Mouse (Mus musculus) left cerebral cortex, adult 11 months (tissue): Measurements from ENCODE around the gene Tle4.

Experiments
- DNase-seq: peaks from one replicate; pipeline ENCODE4 v3.0.0; 2022; ENCODE audit warnings: low spot score

The Tle4 gene

GRCm38 (mm10) chr19:14463281-14464079, 134.4 kb downstream of the Tle4 start:
- no peak for DNase-seq

GRCm38 (mm10) chr19:14453486-14453885, 144.4 kb downstream of the Tle4 start:
- DNase-seq: no peak

- DNase-seq: no peak
Measured at GRCm38 (mm10) chr19:14451329-14451728, 146.5 kb downstream of the Tle4 start.

DNA sequence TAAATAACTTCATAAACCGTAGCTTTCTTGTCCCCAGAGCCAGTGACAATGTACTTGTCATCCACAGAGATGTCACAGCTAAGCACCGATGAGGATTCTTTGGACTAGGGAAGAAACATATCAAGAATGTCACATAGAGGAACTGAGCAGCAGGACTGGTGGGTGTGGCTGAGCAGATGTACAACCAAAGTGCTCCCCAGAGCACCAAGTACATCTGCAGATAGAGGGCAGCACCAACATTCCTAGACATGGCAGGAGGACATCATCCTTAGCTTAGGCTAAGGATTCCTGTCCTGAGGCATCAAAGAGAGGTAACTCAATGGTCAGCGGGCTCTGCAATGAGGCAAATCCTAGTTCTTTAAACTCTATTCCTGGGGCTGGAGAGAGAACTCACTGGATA, 148.1 kb downstream of the Tle4 start:
- DNase-seq: no peak

GRCm38 (mm10) chr19:14448586-14448985, 149.3 kb downstream of the Tle4 start:
- no peak for DNase-seq

GRCm38 (mm10) chr19:14447474-14447873, 150.4 kb downstream of the Tle4 start:
- no peak for DNase-seq

GRCm38 (mm10) chr19:14441861-14442260, 156.0 kb downstream of the Tle4 start:
- no peak for DNase-seq

DNA sequence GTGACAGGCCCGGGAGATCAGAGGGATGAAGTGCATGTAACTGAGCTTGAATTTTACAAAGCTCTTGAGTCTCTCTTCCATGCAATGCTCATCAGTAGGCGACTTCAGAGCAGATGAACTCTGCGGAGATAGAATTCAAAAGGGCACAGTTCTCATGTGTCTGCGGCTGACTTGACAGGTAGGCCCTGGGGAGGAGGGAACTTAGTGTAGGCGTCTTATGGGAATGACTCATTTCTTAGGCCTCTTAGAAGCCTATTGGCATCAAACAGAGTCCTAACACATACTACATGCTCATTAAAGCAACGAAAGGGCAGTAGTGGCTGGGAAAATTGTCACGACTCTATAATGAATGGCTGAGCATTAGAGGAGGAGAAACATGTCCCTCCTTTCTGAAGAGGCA, 160.6 kb downstream of the Tle4 start:
- DNase-seq: no peak

GRCm38 (mm10) chr19:14436567-14436966, 161.3 kb downstream of the Tle4 start:
- no peak for DNase-seq

DNA sequence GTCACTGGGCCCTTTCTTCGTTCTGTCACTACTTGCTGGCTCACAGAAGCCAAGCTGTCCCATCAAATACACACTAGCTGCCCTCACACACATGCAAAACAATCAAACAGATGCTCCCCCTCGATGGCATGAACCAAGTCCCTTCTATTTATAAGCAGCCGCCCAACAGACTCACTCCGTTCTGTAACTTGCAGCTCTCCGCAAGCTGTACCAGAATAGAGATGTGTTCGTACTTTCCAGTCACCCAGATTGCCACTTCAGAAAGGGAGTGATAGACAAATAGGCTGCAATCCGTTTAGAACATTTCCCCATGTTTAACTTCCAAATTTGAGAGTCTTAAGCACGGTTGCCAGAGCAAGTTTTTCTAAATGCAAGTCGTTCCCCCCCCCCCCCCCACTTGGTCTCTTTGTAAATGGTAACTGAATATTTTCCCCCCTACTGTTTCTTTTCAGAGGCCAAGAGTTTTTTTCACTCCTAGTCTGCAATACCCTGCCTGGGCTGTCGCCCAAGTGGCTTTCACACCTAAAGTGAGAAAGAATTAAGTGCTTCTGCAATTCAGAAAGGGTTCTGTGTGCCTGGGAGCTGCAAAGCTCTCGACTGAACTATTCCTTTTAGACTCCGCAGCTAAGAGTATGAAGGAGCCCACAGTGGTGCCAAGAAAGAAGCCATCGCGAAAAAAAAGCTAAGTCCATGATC, 162.0 kb downstream of the Tle4 start:
- DNase-seq: peak; percentile 48

DNA sequence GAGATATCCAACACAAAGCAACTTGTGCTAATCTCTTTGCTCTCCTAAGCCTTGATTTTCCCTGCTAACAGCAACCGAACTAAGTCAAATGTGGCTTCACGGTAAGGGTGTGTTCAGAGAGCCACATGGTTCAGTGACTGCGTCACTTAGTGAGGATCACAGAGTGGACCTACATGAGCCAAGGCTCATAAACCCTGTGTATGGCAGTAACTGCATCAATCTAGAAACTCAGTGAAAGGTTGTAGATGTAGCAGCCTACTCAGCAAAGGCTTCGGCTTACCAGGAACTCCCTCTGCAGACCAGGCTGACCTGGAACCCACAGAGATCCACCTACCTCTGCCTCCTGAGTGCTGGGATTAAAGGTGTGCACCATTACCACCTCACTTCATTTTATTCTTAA, 164.0 kb downstream of the Tle4 start:
- no peak for DNase-seq

GRCm38 (mm10) chr19:14432436-14432835, 165.4 kb downstream of the Tle4 start:
- DNase-seq: no peak

- no peak for DNase-seq
Measured at GRCm38 (mm10) chr19:14426920-14427319, 170.9 kb downstream of the Tle4 start.

DNA sequence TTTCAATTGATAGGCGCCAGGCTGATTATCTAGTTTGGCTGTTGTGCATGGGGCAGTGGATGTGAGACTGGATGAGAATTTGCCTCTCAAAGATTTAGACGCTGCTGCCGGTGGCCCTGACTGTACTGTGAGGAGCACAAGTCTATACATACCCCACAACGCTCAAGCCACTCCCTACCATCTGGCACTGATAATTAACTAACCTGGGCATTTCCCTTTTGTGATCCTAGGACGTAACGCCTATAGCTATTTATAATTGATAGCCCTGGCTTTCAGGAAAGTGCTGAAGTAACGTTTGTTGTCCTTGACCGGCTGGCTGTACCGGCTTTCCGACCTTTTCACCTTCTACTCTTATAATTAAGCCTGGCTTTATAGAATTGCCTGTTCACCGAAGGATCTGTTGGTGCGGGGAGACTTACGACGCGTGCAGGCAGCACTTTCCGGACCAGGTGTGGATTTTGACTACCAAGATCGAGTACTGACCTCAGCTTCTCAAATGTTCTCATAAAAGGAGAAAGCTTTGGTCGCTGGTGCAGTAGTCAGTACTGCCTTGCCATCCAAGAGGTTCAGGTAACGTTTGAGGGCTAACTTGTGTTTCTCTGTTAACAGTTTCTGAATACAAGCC, 171.5 kb downstream of the Tle4 start:
- DNase-seq: no peak

GRCm38 (mm10) chr19:14425122-14425521, 172.7 kb downstream of the Tle4 start:
- no peak for DNase-seq

- DNase-seq: no peak
Measured at GRCm38 (mm10) chr19:14424016-14424964, 173.6 kb downstream of the Tle4 start.

DNA sequence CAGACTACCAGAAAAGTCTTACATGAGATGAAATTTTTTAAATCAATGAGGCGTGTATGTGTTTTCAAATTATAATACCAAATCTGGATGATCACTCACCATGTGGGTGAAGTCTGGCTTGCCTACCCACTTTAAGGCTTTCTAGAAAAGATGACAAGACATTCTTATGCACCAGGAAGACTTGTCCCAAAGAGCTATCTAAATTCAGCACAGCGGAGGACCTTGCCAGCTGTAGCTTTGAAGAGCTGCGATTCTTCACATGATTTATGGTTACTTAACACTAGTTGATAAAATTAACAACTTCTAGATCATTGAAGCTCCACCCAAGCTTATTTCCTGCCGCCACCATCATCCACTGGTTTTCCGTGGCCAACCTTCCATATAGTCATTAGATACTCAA, 176.2 kb downstream of the Tle4 start:
- DNase-seq: peak; percentile 17

DNA sequence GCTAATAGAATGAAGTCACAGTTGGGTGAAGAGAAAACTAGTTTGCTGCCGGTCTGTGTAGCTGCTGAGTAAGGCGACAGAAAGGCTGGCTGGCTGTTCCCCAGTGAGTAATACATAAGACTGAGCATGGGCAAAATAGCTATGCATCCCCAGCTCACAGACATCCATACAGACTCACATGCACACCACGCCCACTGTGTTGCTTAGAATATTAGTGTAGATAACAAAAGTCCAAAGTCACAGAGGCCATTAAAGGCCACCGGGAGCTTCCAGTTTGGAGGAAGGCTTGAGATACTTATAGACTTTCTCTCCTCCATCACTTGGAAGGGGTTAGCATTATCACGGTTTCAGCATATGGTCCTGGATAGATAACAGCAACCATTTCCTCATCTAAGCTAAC, 178.0 kb downstream of the Tle4 start:
- DNase-seq: no peak

GRCm38 (mm10) chr19:14416845-14417244, 181.0 kb downstream of the Tle4 start:
- DNase-seq: no peak

- no peak for DNase-seq
Measured at GRCm38 (mm10) chr19:14415996-14416395, 181.9 kb downstream of the Tle4 start.

DNA sequence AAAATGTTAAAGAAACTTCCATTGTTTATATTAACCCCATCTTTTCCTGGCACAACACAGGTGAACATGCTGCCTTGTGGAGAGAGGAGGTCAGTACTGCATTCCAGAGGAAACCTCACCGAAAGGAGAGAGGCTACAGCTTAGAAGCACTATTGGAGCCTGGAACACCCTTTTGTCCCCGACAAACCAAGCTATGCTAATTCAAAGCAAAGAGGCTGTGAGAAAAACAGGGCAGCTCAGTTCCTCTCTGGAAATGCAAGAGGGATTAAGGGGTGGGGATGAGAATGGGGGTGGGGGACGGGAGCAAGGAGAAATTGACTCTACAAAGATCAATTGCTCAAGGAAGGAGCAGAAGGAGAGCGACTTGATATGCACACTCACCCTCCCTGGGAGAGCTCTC, 182.9 kb downstream of the Tle4 start:
- no peak for DNase-seq

DNA sequence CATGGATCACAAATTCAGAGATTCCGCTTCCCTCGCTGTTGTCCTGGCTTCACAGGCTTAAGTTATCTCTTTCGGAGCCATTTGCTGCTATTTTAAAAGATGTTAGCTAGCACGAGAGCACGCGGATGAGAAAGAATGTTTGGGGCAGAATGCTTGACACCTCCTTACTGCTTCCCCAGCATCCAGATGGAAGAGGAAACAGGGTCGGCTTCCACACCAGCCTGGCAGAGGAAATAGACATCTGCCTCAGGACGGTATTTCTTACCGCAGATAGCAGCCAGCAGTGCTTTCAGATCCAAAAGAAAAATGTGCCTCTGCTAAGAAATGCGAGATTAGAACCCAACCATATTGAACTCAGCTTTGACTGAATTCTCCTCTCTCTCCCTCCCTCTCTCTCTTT, 191.2 kb downstream of the Tle4 start:
- DNase-seq: peak; percentile 23
